Mouse (Mus musculus): ENCODE results near the gene Irak3.
A peak's percentile ranks its signal among the peaks of the same experiment; 100 is the strongest.
"Not testable (repeated sequence)": the region's sequence is repeated elsewhere in the genome, so short reads cannot be mapped to it uniquely, and the experiment has no call there.

Irak3 gene

GRCm38 (mm10) chr10:120163490-120163889 lies 38.4 kb downstream of the Irak3 start:
- peak; percentile 7 to 21 for DNase-seq (ENCODE audit: low spot score in 2 of 2)

DNA sequence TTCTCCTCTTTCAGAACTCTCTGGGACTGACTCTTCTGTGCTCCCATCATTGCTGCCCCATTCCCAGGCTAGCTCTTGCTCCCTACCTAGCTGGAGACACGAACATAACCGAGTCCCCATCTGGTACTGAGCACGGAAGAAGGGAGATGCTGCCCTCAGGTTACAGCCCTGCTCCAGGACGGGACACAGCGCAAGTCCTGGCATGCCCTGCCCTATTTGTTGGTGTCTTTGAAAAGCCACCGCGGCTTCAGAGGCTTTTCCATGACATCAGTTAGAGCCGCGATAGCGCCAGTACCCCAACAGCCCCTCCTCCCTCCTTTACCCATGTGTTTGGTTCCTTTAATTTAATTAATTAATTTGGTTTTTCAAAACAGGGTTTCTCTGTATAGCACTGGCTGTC lies 39.1 kb downstream of the Irak3 start:
- DNase-seq (ENCODE audit: low spot score in 2 of 2): no peak

DNA sequence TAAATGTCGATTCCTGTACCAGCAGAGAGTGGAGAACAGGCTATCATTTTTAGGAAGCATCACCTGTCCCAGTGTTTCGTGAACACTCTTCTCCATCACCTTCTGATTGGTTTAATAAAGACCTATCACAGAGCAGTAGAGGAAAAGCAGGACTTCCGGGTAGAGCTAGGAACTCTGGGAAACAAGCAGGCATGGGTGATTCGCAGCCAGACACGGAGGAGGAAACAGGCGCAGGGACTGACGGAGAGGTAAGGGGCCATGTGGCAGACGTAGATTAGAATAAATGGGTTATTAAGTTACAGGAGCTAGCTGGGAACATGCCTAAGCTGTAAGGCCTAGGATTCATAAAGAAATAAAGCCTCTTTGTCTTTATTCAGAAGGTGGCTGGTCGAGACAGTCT lies 41.4 kb downstream of the Irak3 start:
- no peak for DNase-seq (ENCODE audit: low spot score in 2 of 2)

DNA sequence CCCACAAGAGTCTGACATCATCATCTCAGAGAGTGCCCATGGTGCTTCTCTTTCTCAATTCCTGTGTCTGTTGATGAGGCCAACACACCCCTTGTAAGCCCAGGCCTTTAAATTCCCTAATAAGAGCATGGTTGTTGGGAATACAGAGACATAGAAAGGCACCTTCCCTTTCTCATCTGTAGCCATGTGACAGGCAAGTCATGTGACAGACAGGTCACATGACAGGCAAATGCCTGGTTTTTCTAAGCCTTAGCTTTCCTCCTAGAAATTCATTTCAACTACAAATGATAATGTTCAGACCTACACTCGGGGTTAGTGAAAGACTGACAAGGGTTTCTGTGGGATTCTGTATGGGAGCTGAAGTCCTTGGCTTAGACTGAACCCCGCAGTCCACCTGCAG lies 48.0 kb downstream of the Irak3 start:
- no peak for DNase-seq (ENCODE audit: low spot score in 2 of 2)

GRCm38 (mm10) chr10:120151672-120152071 lies 50.3 kb downstream of the Irak3 start:
- no peak for DNase-seq (ENCODE audit: low spot score in 2 of 2)

GRCm38 (mm10) chr10:120140916-120141516 lies 60.9 kb downstream of the Irak3 start:
- DNase-seq (ENCODE audit: low spot score in 2 of 2): no peak

DNA sequence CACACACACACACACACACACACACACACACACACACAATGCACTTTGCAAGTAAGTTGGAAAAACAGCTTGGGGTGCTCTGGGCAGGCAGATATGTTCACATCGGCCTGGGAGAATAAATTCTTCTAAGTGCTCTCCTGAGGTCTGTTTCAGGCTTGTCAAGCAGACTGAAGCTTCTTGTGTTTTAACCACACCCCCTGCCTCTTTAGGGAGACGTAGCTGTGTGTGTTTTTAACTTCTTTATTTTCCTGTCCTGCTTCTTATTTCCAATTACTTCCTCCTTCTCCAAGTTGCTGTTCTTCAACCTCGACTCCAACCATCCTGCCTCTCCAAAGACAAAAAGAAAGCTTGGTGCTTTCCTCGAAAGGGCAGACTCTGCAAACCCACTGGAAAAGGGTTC lies 61.7 kb downstream of the Irak3 start:
- DNase-seq (ENCODE audit: low spot score in 2 of 2): no peak

DNA sequence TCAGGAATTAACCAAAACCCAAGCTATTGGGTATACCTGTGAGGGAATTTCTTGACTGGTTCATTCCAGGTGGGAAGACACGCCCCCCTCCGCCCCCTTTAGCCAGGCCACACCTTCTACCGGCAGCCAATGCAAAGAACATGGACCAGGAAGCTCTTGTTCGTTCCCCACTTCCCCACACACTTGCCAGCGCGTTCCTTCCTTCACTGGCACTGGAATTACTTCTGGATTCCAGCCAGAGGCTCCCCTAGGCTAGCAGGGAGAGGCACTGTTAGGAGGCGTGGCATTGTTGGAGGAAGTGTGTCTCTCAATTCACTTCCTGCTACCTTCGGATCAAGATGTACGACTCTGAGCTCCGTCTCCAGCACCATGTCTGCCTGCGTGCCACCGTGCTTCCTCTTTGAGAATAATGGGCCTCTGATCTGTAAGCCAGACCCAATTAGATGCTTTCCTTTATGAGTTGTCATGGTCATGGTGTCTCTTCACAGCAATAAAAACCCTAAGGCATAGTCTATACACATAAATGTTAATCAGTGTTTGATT lies 65.8 kb downstream of the Irak3 start:
- no peak for DNase-seq (ENCODE audit: low spot score in 2 of 2)

- no peak for DNase-seq (ENCODE audit: low spot score in 2 of 2)
These were observed 68.2 kb downstream of the Irak3 start for GRCm38 (mm10) chr10:120133697-120134096.

DNA sequence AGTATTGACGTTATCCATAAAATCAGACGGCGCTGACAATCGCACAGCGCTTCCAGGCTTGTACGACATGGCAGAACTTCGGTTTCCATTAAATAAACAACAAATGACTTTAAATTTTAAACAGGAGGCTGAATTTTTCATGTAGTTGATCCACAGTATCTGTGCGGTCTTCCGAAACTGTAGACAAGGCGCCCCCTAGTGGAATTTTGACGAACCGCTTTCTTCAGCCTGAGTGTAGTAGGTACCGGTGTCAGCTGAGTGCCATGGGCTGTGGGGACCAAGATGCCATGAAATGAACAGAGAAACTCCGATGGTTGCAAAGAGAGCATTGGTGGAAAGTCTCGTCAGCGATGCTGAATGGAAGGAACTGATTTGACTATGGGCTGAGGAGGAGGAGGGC lies 71.3 kb downstream of the Irak3 start:
- DNase-seq (ENCODE audit: low spot score in 2 of 2): no peak

GRCm38 (mm10) chr10:120128601-120129277 lies 73.2 kb downstream of the Irak3 start:
- no peak for DNase-seq (ENCODE audit: low spot score in 2 of 2)

GRCm38 (mm10) chr10:120125465-120125857 lies 76.5 kb downstream of the Irak3 start:
- no peak for DNase-seq (ENCODE audit: low spot score in 2 of 2)

- DNase-seq (ENCODE audit: low spot score in 2 of 2): peak; percentile 67 to 86
These were observed 77.0 kb downstream of the Irak3 start for GRCm38 (mm10) chr10:120124801-120125464.

GRCm38 (mm10) chr10:120123721-120124120 lies 78.2 kb downstream of the Irak3 start:
- DNase-seq (ENCODE audit: low spot score in 2 of 2): no peak

DNA sequence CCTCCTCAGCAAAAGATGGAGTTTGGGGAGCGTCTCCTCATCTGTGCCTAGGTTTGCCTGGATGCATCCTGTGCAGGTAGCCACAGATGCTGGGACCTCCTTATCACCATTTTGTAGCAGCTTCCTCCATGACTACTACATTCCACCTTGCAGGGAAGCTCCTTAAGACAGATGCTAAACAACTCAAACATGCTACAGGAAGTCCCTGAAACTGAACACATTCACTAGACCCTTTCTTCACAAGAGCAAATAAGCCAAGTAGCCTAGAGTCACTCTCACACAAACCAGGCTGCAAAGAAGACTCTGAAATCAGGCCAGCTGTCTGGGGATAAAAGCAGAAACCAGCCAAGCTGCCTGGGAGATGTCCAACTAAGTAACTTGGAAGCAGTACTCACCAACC lies 86.7 kb downstream of the Irak3 start:
- no peak for DNase-seq (ENCODE audit: low spot score in 2 of 2)

DNA sequence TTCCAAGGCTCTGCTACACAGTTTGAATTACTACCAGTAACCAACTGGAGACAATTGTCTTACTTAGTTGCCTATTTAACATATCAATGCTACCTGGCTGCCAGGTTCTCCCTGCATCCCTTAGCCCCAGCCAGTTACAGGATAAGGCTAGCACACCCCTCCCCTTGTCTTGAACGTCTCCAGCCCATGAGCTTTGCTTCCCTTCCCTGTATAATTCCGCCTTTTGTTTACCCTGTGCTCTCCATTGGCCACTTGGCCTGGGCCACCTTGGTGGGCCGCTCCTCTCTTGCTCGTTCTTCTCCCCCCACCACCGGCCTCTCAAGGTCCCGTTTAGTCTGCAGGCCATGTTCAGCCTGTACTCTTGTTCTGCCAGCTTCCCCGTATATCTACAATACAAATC lies 87.4 kb downstream of the Irak3 start:
- no peak for DNase-seq (ENCODE audit: low spot score in 2 of 2)

GRCm38 (mm10) chr10:120113980-120114379 lies 88.0 kb downstream of the Irak3 start:
- DNase-seq (ENCODE audit: low spot score in 2 of 2): no peak

DNA sequence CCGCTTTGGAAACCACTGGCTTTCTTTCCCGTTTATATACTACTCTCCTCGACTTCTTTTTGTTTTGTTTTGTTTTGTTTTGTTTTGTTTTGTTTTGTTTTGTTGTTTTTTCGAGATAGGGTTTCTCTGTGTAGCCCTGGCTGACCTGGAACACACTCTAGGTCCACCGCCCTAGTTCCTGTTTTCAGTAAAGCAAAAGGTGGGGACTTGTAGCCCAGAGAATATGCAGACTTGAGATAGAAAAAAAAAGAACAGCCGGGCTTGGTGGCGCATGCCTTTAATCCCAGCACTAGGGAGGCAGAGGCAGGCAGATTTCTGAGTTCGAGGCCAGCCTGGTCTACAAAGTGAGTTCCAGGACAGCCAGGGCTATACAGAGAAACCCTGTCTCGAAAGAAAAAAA lies 88.4 kb downstream of the Irak3 start:
- DNase-seq (ENCODE audit: low spot score in 2 of 2): not testable (repeated sequence)

DNA sequence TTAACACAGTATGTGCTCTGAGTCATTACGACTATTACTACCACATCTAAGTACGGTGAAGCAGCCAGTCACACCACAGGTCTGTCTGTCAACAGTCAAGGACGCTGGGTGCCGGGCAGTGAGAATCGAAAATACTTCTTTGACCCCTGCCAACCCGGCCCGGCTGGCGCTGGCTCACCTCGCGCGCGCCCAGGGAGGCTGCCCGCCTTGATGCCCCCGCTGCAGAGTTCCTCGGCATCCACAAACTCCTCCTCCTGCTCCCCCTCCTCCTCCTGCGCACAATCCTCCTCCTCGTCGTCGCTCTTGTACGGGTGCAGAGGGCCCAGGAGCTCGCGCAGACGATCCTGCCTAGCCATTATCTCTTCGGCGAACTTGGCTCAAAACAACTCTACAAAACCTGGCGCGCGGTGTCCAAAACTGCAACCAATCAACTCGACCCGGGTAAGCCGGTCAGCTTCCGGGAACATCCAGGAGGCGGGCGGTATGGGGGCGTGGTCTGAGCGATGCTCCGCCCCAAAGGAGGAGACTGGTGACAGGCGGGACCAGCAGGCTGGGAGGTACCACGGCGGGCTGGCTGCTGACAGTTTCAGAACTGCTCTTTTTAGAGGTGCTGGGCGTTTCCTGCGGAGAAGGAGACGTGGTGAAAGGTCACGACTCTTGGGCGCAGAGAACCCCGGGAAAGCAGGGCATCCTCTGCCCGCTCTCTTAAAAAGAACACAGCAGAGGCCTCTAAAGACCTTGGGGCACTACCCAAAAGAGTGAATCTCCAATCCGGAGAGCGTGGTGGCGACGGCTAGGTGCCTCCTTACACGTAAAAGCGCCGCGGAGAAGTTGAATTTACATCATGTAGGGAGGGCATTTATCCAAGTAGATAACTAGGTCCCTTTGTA lies 89.2 kb downstream of the Irak3 start, which contains the start of gene Helb:
Gene Helb (minus strand): TSS at position 481 of the 890 bp plus-strand sequence.
- DNase-seq (ENCODE audit: low spot score in 2 of 2): peak; percentile 98 to 99

- no peak for DNase-seq (ENCODE audit: low spot score in 2 of 2)
These were observed 90.1 kb downstream of the Irak3 start for GRCm38 (mm10) chr10:120111691-120112319.

DNA sequence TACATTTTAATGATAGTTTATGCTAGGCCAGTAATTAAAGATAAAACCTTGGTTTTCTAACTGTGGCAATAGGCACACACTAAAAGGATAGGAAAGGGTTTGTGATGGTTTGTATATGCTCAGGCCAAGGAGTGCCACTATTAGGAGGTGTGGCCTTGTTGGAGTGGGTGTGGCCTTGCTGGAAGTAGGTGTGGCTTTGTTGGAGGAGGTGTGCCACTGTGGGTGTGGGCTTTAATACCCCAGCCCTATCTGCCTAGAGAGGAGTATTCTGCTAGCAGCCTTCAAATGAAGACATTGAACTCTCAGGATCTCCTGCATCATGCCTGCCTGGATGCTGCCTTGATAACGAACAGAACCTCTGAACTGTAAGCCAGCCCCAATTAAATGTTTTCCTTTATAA lies 101.1 kb downstream of the Irak3 start:
- DNase-seq (ENCODE audit: low spot score in 2 of 2): no peak
